Mouse (Mus musculus): ENCODE results near the gene Camkk1.

DNA sequence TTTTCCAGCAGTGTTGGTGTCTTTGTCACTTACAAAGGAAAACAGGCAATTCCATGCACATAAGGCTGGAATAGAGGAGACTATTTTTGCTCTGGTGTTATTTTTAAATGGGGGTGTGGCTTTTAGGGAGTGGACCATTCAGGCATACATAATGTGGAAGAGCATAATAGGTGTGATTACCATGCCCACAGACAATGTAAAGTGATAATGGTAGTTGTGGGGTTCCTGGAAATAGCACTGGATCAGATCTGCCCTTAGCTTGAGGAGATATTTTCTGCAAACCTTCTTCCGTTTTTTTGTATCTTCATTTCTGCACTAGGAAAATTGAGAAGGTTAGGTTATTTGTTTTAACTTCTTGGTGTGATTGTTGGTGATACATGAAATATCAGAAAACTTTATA lies 34.0 kb downstream of the Camkk1 start:
- TF ChIP-seq CTCF (IDR thresholded peaks at IDR 0.05): no peak
- TF ChIP-seq POLR2A (IDR thresholded peaks at IDR 0.05; ENCODE audit: insufficient read depth, low read depth, low read length): no peak

Data from heart, adult 2 months (tissue).